Mouse (Mus musculus) forebrain, embryonic 16.5 days (tissue): Measurements from ENCODE around the gene Trim56. TPM values are rescaled to one million over a fixed set of nuclear protein-coding genes. Genes with fewer than 3 reads are reported as not detected.

Experiments
- ATAC-seq: fragments of 200-750 bp; cut with Nextera tagmentation; 2 replicates; pipeline ENCODE4 v1.8.0; 2017; ENCODE audit warnings: mild to moderate bottlenecking, moderate library complexity
- H3K27ac ChIP-seq: fragments of 300-500 bp; sonication (generic); 2 replicates; pipeline ENCODE4 v1.5.1; 2014; ENCODE audit warnings: low read length, control low read depth
- H3K27me3 ChIP-seq: fragments of 300-500 bp; sonication (generic); replicated peaks from 2 replicates; pipeline ENCODE4 v1.6.1; 2014; ENCODE audit warnings: low read length; ENCODE audit not compliant: control insufficient read depth, insufficient read depth
- H3K36me3 ChIP-seq: fragments of 300-500 bp; sonication (generic); 2 replicates; pipeline ENCODE4 v1.6.1; 2014; ENCODE audit not compliant: control insufficient read depth, insufficient read depth
- H3K4me1 ChIP-seq: fragments of 300-500 bp; sonication (generic); replicated peaks from 2 replicates; pipeline ENCODE4 v1.6.1; 2014; ENCODE audit warnings: low read length; ENCODE audit not compliant: control insufficient read depth, insufficient read depth
- H3K4me2 ChIP-seq: fragments of 300-500 bp; sonication (generic); 2 replicates; pipeline ENCODE4 v1.6.1; 2014; ENCODE audit warnings: mild to moderate bottlenecking, low read length, control low read depth
- H3K4me3 ChIP-seq: fragments of 300-500 bp; sonication (generic); replicated peaks from 2 replicates; pipeline ENCODE4 v1.5.1; 2014; ENCODE audit warnings: mild to moderate bottlenecking, low read length, control low read depth
- H3K9ac ChIP-seq: fragments of 300-500 bp; sonication (generic); replicated peaks from 2 replicates; pipeline ENCODE4 v1.6.1; 2014; ENCODE audit warnings: low read depth, low read length, control low read depth
- H3K9me3 ChIP-seq: fragments of 300-500 bp; sonication (generic); 2 replicates; pipeline ENCODE4 v1.6.1; 2016; ENCODE audit warnings: low read length; ENCODE audit not compliant: control insufficient read depth
- WGBS: fragments of 180-500 bp; shearing (Covaris S2); extraction: QIAGEN DNeasy Blood & Tissue Kit; methylation state at CpG from one replicate; pipeline ENCODE4 v1.1.7; 2014; 5-methylcytosine and 5-hydroxymethylcytosine counted together
- polyA plus RNA-seq: library from polyadenylated mRNA; unstranded; fragments of >200 nt; fragmentation: Nextera tagmentation; extraction: Ambion mirVana; gene quantifications from 2 replicates; pipeline ENCODE4 v1.2.1, GENCODE M21; 2015

Trim56 gene
- polyA plus RNA-seq, 1 experiment from 2014 or later, result 2.6 TPM

- Histone ChIP-seq H3K27me3 (no peaks in the 10 kb centered on the region), H3K36me3 (no peaks in the 10 kb centered on the region), H3K9ac (no peak overlapping the region), H3K4me1 (no peaks in the 10 kb centered on the region), H3K4me2 (no peak overlapping the region), H3K4me3 (no peak overlapping the region), H3K9me3 (no peaks in the 10 kb centered on the region), H3K27ac (no peak overlapping the region)
- no peak for ATAC-seq
- 78% methylated on average over 10 of the region's 10 CpGs for WGBS
Observed at GRCm38 (mm10) chr5:137102078-137102477, 13.9 kb downstream of the Trim56 start.

- no peaks in the 10 kb centered on the region for H3K36me3 ChIP-seq
- ATAC-seq, result no peak
- no peak overlapping the region for H3K4me2 ChIP-seq
- H3K9me3 ChIP-seq, result no peaks in the 10 kb centered on the region
- no peak overlapping the region for H3K4me3 ChIP-seq
- H3K27me3 ChIP-seq, result no peaks in the 10 kb centered on the region
- no peak overlapping the region for H3K9ac ChIP-seq
- peaks cover 2% of the 10 kb centered on the region; the same call in 1 of the 2 replicates for H3K4me1 ChIP-seq
- H3K27ac ChIP-seq, result no peak overlapping the region
- 71% methylated on average over 4 of the region's 4 CpGs for WGBS
Observed at GRCm38 (mm10) chr5:137100660-137101059, 15.3 kb downstream of the Trim56 start.

GRCm38 (mm10) chr5:137098418-137098817 lies 17.6 kb downstream of the Trim56 start:
- Histone ChIP-seq H3K4me1 (peaks cover 2% of the 10 kb centered on the region; the same call in 1 of the 2 replicates), H3K36me3 (no peaks in the 10 kb centered on the region), H3K27me3 (no peaks in the 10 kb centered on the region), H3K9ac (no peak overlapping the region), H3K27ac (no peak overlapping the region), H3K4me3 (no peak overlapping the region), H3K4me2 (no peak overlapping the region), H3K9me3 (no peaks in the 10 kb centered on the region)
- WGBS, result 82% methylated on average over 11 of the region's 11 CpGs
- no peak for ATAC-seq

- H3K27ac ChIP-seq, result no peak overlapping the region
- ATAC-seq, result no peak
- H3K4me1 ChIP-seq, result peaks cover 2% of the 10 kb centered on the region; the same call in 1 of the 2 replicates
- H3K4me3 ChIP-seq, result no peak overlapping the region
- 50% methylated on average over 1 of the region's 1 CpGs for whole genome bisulfite sequencing
- no peaks in the 10 kb centered on the region for H3K9me3 ChIP-seq
- H3K36me3 ChIP-seq, result no peaks in the 10 kb centered on the region
- H3K4me2 ChIP-seq, result no peak overlapping the region
- no peak overlapping the region for H3K9ac ChIP-seq
- no peaks in the 10 kb centered on the region for H3K27me3 ChIP-seq
Observed at GRCm38 (mm10) chr5:137096037-137096436, 20.0 kb downstream of the Trim56 start.

GRCm38 (mm10) chr5:137095135-137095534 lies 20.9 kb downstream of the Trim56 start:
- ATAC-seq, result no peak
- no peak overlapping the region for H3K4me3 ChIP-seq
- WGBS, result 89% methylated on average over 10 of the region's 10 CpGs
- H3K9me3 ChIP-seq, result no peaks in the 10 kb centered on the region
- H3K27me3 ChIP-seq, result no peaks in the 10 kb centered on the region
- peaks cover 2% of the 10 kb centered on the region; the same call in 1 of the 2 replicates for H3K4me1 ChIP-seq
- no peaks in the 10 kb centered on the region for H3K36me3 ChIP-seq
- H3K4me2 ChIP-seq, result no peak overlapping the region
- H3K27ac ChIP-seq, result no peak overlapping the region
- no peak overlapping the region for H3K9ac ChIP-seq

- Histone ChIP-seq H3K4me3 (no peak overlapping the region), H3K9ac (no peak overlapping the region), H3K9me3 (no peaks in the 10 kb centered on the region), H3K27me3 (no peaks in the 10 kb centered on the region), H3K4me2 (no peak overlapping the region), H3K27ac (no peak overlapping the region), H3K4me1 (peaks cover 2% of the 10 kb centered on the region; the same call in 1 of the 2 replicates), H3K36me3 (no peaks in the 10 kb centered on the region)
- no peak for ATAC-seq
- 85% methylated on average over 9 of the region's 9 CpGs for WGBS
Observed at GRCm38 (mm10) chr5:137093720-137094119, 22.3 kb downstream of the Trim56 start.

- H3K9ac ChIP-seq, result no peak overlapping the region
- H3K27ac ChIP-seq, result no peak overlapping the region
- H3K4me2 ChIP-seq, result no peak overlapping the region
- WGBS, result 66% methylated on average over 6 of the region's 6 CpGs
- H3K36me3 ChIP-seq, result no peaks in the 10 kb centered on the region
- H3K27me3 ChIP-seq, result no peaks in the 10 kb centered on the region
- no peaks in the 10 kb centered on the region for H3K9me3 ChIP-seq
- no peak for ATAC-seq
- H3K4me3 ChIP-seq, result no peak overlapping the region
- H3K4me1 ChIP-seq, result peaks cover 2% of the 10 kb centered on the region; the same call in 1 of the 2 replicates
Observed at GRCm38 (mm10) chr5:137091560-137091959, 24.4 kb downstream of the Trim56 start.

- no peak for ATAC-seq
- no peak overlapping the region for H3K9ac ChIP-seq
- H3K36me3 ChIP-seq, result no peaks in the 10 kb centered on the region
- H3K4me1 ChIP-seq, result peaks cover 2% of the 10 kb centered on the region; the same call in 1 of the 2 replicates
- WGBS, result 66% methylated on average over 10 of the region's 10 CpGs
- no peak overlapping the region for H3K27ac ChIP-seq
- H3K4me2 ChIP-seq, result no peak overlapping the region
- no peaks in the 10 kb centered on the region for H3K27me3 ChIP-seq
- no peaks in the 10 kb centered on the region for H3K9me3 ChIP-seq
- H3K4me3 ChIP-seq, result no peak overlapping the region
Observed at GRCm38 (mm10) chr5:137090870-137091269, 25.1 kb downstream of the Trim56 start.

GRCm38 (mm10) chr5:137087410-137087809 lies 28.6 kb downstream of the Trim56 start:
- H3K9ac ChIP-seq, result no peak overlapping the region
- no peak overlapping the region for H3K4me3 ChIP-seq
- H3K9me3 ChIP-seq, result no peaks in the 10 kb centered on the region
- no peak for ATAC-seq
- no peaks in the 10 kb centered on the region for H3K36me3 ChIP-seq
- H3K4me1 ChIP-seq, result no peaks in the 10 kb centered on the region
- no peaks in the 10 kb centered on the region for H3K27me3 ChIP-seq
- no peak overlapping the region for H3K4me2 ChIP-seq
- WGBS, result 89% methylated on average over 8 of the region's 8 CpGs
- no peak overlapping the region for H3K27ac ChIP-seq

GRCm38 (mm10) chr5:137085731-137086130 lies 30.3 kb downstream of the Trim56 start:
- no peaks in the 10 kb centered on the region for H3K9me3 ChIP-seq
- no peak overlapping the region for H3K4me3 ChIP-seq
- no peaks in the 10 kb centered on the region for H3K4me1 ChIP-seq
- H3K36me3 ChIP-seq, result no peaks in the 10 kb centered on the region
- no peak overlapping the region for H3K9ac ChIP-seq
- ATAC-seq, result no peak
- H3K27ac ChIP-seq, result no peak overlapping the region
- H3K27me3 ChIP-seq, result no peaks in the 10 kb centered on the region
- 82% methylated on average over 3 of the region's 3 CpGs for WGBS
- H3K4me2 ChIP-seq, result no peak overlapping the region
